Mouse (Mus musculus) myocyte (in vitro differentiated cells): ENCODE data around the gene Rad51b. TPM values are rescaled to one million over a fixed set of nuclear protein-coding genes. Genes with fewer than 3 reads are reported as not detected.
A peak's percentile ranks its signal among the peaks of the same experiment; 100 is the strongest.

Experiments used
- H3K27me3 ChIP-seq: one replicate; pipeline ENCODE4 v1.6.1; 2011; ENCODE audit not compliant: control insufficient read depth, insufficient read depth, insufficient read length
- H3K36me3 ChIP-seq: one replicate; pipeline ENCODE4 v1.6.1; 2011; ENCODE audit not compliant: control insufficient read depth, insufficient read depth
- H3K4me2 ChIP-seq: one replicate; pipeline ENCODE4 v1.6.1; 2011; ENCODE audit warnings: low read depth, control low read depth
- H3K4me3 ChIP-seq: one replicate; pipeline ENCODE4 v1.5.1; 2011; ENCODE audit warnings: mild to moderate bottlenecking, control low read depth, moderate library complexity
- H3K79me2 ChIP-seq: one replicate; pipeline ENCODE4 v1.6.1; 2011; ENCODE audit not compliant: control insufficient read depth, insufficient read depth
- H3ac ChIP-seq: one replicate; pipeline ENCODE4 v1.6.1; 2011; ENCODE audit not compliant: control insufficient read depth, insufficient read length
- CEBPB ChIP-seq: IDR thresholded peaks from 2 replicates; pipeline ENCODE4 v1.6.1; 2011; ENCODE audit warnings: mild to moderate bottlenecking, moderate library complexity; ENCODE audit not compliant: poor library complexity, insufficient read depth, severe bottlenecking
- E2F4 ChIP-seq: IDR thresholded peaks from one replicate; pipeline ENCODE4 v1.6.1; 2011; ENCODE audit warnings: mild to moderate bottlenecking, control low read depth, moderate library complexity; ENCODE audit not compliant: insufficient read depth
- MAX ChIP-seq: IDR thresholded peaks from one replicate; pipeline ENCODE4 v1.6.1; 2011; ENCODE audit warnings: low read depth, mild to moderate bottlenecking, control low read depth
- MYOD1 ChIP-seq, 3 experiments: IDR thresholded peaks; one replicate each; pipeline ENCODE4 v1.6.1; 2011; ENCODE audit warnings: control low read depth in 2 of 3, low read depth in 2 of 3, mild to moderate bottlenecking in 2 of 3, moderate library complexity in 1 of 3; ENCODE audit not compliant: insufficient read length in 2 of 3, control insufficient read depth in 1 of 3
- MYOG ChIP-seq, 3 experiments: IDR thresholded peaks; one replicate each; pipeline ENCODE4 v1.6.1; 2011; ENCODE audit warnings: control low read depth in 2 of 3, low read depth in 2 of 3, mild to moderate bottlenecking in 2 of 3; ENCODE audit not compliant: insufficient read length in 2 of 3, control insufficient read depth in 1 of 3, insufficient read depth in 1 of 3
- POLR2A ChIP-seq: IDR thresholded peaks from one replicate; pipeline ENCODE4 v1.6.1; 2011; ENCODE audit warnings: low read depth, mild to moderate bottlenecking, control low read depth, moderate library complexity; ENCODE audit not compliant: insufficient read length
- POLR2AphosphoS2 ChIP-seq: IDR thresholded peaks from one replicate; pipeline ENCODE4 v1.6.1; 2011; ENCODE audit warnings: low read depth, control low read depth; ENCODE audit not compliant: insufficient read length
- REST ChIP-seq: IDR thresholded peaks from one replicate; pipeline ENCODE4 v1.6.1; 2011; ENCODE audit warnings: mild to moderate bottlenecking, control low read depth, moderate library complexity; ENCODE audit not compliant: insufficient read depth, insufficient read length
- SRF ChIP-seq: IDR thresholded peaks from one replicate; pipeline ENCODE4 v1.6.1; 2011; ENCODE audit warnings: low read depth; ENCODE audit not compliant: control insufficient read depth, insufficient read length
- TCF12 ChIP-seq: IDR thresholded peaks from one replicate; pipeline ENCODE4 v1.6.1; 2011; ENCODE audit warnings: mild to moderate bottlenecking, control low read depth; ENCODE audit not compliant: poor library complexity, insufficient read depth, severe bottlenecking
- TCF3 ChIP-seq: IDR thresholded peaks from one replicate; pipeline ENCODE4 v1.6.1; 2011; ENCODE audit warnings: low read depth, control low read depth; ENCODE audit not compliant: insufficient read length
- USF1 ChIP-seq: IDR thresholded peaks from one replicate; pipeline ENCODE4 v1.6.1; 2011; ENCODE audit warnings: low read depth, mild to moderate bottlenecking, control low read depth, moderate library complexity
- polyA plus RNA-seq: library from polyadenylated mRNA; unstranded; fragments of >200 nt; fragmentation: generic; extraction: Trizol; gene quantifications from one replicate; pipeline ENCODE4 v1.2.1, GENCODE M21; 2012; ENCODE audit warnings: missing spikeins

Gene Rad51b
- polyA plus RNA-seq, 1 experiment = 1.8 TPM

GRCm38 (mm10) chr12:79691929-79692862, 395.1 kb downstream of the Rad51b start:
- Histone ChIP-seq H3K4me2 (no peak overlapping the region), H3K27me3 (no peaks in the 10 kb centered on the region), H3K79me2 (no peaks in the 10 kb centered on the region), H3K36me3 (no peaks in the 10 kb centered on the region), H3K4me3 (no peak overlapping the region), H3ac (no peak overlapping the region)
- TF ChIP-seq TCF12 = no peak
- no peak for TF ChIP-seq MYOG (IDR thresholded peaks at IDR 0.05; ENCODE audit: control insufficient read depth in 1 of 3, insufficient read depth in 1 of 3, insufficient read length in 2 of 3, low read depth in 2 of 3)

GRCm38 (mm10) chr12:79695832-79696434, 398.9 kb downstream of the Rad51b start:
- Histone ChIP-seq H3K4me2 (no peak overlapping the region), H3K36me3 (no peaks in the 10 kb centered on the region)
- TF ChIP-seq CEBPB (no peak), TCF3 (no peak), E2F4 (no peak), REST (no peak), MYOG (IDR thresholded peaks at IDR 0.05; ENCODE audit: control insufficient read depth in 1 of 3, insufficient read depth in 1 of 3, insufficient read length in 2 of 3, low read depth in 2 of 3) (no peak), POLR2AphosphoS2 (no peak)

GRCm38 (mm10) chr12:79703555-79703954, 406.5 kb downstream of the Rad51b start:
- Histone ChIP-seq H3K36me3 (no peaks in the 10 kb centered on the region), H3K4me3 (no peak overlapping the region), H3K27me3 (no peaks in the 10 kb centered on the region), H3ac (no peak overlapping the region), H3K79me2 (no peaks in the 10 kb centered on the region), H3K4me2 (no peak overlapping the region)
- TF ChIP-seq TCF12 (no peak), POLR2AphosphoS2 (no peak), TCF3 (no peak), CEBPB (no peak), MAX (no peak), MYOD1 (IDR thresholded peaks at IDR 0.05; ENCODE audit: control insufficient read depth in 1 of 3, insufficient read length in 2 of 3, low read depth in 2 of 3) (no peak), POLR2A (no peak), E2F4 (no peak), SRF (no peak), MYOG (IDR thresholded peaks at IDR 0.05; ENCODE audit: control insufficient read depth in 1 of 3, insufficient read depth in 1 of 3, insufficient read length in 2 of 3, low read depth in 2 of 3) (no peak), REST (no peak), USF1 (no peak)

More at GRCm38 (mm10) chr12:79695832-79696434, 398.9 kb downstream of the Rad51b start:
- no peaks in the 10 kb centered on the region for H3K79me2 ChIP-seq
- no peak overlapping the region for H3ac ChIP-seq
- no peak overlapping the region for H3K4me3 ChIP-seq
- no peaks in the 10 kb centered on the region for H3K27me3 ChIP-seq

- no peaks in the 10 kb centered on the region for H3K27me3 ChIP-seq
- H3K36me3 ChIP-seq = no peaks in the 10 kb centered on the region
- no peaks in the 10 kb centered on the region for H3K79me2 ChIP-seq
- no peak overlapping the region for H3K4me2 ChIP-seq
- no peak overlapping the region for H3ac ChIP-seq
- no peak overlapping the region for H3K4me3 ChIP-seq
- no peak for TF ChIP-seq SRF
- no peak for TF ChIP-seq TCF12
Observed at GRCm38 (mm10) chr12:79705501-79706266, 408.6 kb downstream of the Rad51b start.

GRCm38 (mm10) chr12:79707565-79708422, 410.7 kb downstream of the Rad51b start:
- TF ChIP-seq CEBPB = peak; percentile 54; the same call in 1 of the 2 replicates
- TF ChIP-seq MYOG (IDR thresholded peaks at IDR 0.05; ENCODE audit: control insufficient read depth in 1 of 3, insufficient read depth in 1 of 3, insufficient read length in 2 of 3, low read depth in 2 of 3) = no peak
- no peak for TF ChIP-seq MYOD1 (IDR thresholded peaks at IDR 0.05; ENCODE audit: control insufficient read depth in 1 of 3, insufficient read length in 2 of 3, low read depth in 2 of 3)
- no peak for TF ChIP-seq TCF3
- Histone ChIP-seq H3K36me3 (no peaks in the 10 kb centered on the region), H3K79me2 (no peaks in the 10 kb centered on the region), H3K4me3 (no peak overlapping the region), H3K4me2 (no peak overlapping the region), H3ac (no peak overlapping the region), H3K27me3 (no peaks in the 10 kb centered on the region)
